Mouse (Mus musculus) megakaryocyte progenitor cell, adult 5-6 weeks (primary cell): ENCODE data around the gene Pmm1. TPM values are rescaled to one million over a fixed set of nuclear protein-coding genes. Genes with fewer than 3 reads are reported as not detected.
A peak's percentile ranks its signal among the peaks of the same experiment; 100 is the strongest.
"Not testable (repeated sequence)": the region's sequence is repeated elsewhere in the genome, so short reads cannot be mapped to it uniquely, and the experiment has no call there.

Source experiments
- ATAC-seq: replicated peaks from 2 replicates; pipeline ENCODE4 v1.8.0; 2016; ENCODE audit warnings: mild to moderate bottlenecking, moderate TSS enrichment, inconsistent platforms; ENCODE audit not compliant: poor library complexity
- total RNA-seq, 2 experiments: library from RNA; stranded (forward) in 1 of 2; stranded (reverse) in 1 of 2; fragments of 157-497, 149-512 nt in 1 of 2; fragments of 200-1000 nt in 1 of 2; gene quantifications; 2 replicates each; pipeline versions ENCODE4 v1.2.3 to v1.2.4; 2015 to 2017

The Pmm1 gene
- total RNA-seq (2015) (22.9 and 23.0 TPM in 2 replicates), total RNA-seq (2017) (13.2 and 17.0 TPM in 2 replicates)

DNA sequence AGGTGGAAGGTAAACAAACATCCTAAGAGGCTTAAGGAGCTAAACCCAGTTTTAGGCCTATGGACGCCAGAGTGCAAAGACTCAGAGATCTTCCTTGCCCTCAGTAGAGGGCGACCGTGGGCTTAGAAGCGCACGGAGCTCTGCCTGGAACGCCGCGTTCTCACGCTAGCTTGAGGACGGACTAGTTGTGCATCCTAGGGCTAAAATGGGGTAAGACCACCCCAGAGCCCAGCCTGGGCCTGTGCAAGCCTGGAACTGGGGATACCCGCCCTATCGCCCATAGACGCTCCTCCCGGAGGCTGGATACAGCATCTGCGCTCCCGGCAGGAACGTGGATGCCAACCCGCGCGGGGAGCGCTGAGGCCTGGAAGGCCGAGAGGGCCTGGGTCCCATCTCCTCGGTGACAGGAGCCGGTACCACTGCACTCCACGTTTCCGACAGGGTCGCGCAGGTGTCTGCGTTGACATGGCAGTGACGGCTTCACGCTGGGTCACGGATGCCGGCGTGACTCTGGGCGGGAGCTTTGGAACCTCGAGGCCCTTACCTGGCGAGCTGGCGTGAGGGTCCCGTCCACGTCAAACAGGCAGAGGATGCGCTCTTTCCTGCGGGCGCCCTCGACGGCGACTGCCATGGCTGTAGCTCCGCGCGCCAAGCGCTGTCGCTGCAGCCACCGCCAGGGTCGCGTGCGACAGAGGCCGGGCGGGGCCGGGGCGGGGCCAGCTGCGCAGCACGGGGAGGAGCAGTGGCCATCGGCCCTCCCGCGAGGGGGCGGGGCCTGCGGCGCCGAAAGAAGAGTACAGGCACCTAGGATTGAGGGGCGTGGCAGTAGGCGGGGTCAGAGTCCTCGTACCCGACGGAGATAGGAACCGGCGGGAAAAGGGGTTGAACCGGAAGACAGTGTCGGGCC is at the start of gene Pmm1:
Pmm1 (minus strand) TSS at position 760 of the 907 bp plus-strand sequence.
- peak; percentile 92 for ATAC-seq

DNA sequence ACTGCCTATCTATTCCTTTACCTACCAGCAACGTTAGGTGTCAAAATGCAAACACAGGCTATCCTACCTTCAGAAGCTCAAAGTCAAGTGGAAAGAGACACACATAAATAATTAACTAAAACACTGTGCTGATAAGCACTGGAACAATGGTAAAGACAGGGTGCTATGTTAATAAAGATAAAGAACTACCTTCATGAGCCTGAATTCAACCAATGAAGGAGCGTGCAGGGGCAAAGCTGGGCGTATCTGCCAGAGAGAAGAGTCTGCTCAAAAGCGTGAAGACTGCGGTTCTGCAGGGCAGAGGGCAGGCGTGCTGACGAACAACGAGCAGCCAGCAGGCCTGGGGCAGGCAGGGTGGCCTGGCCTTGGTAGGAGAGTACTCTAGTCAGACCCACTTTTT is 43.5 kb upstream of the Pmm1 start:
- ATAC-seq: peak; percentile 92

DNA sequence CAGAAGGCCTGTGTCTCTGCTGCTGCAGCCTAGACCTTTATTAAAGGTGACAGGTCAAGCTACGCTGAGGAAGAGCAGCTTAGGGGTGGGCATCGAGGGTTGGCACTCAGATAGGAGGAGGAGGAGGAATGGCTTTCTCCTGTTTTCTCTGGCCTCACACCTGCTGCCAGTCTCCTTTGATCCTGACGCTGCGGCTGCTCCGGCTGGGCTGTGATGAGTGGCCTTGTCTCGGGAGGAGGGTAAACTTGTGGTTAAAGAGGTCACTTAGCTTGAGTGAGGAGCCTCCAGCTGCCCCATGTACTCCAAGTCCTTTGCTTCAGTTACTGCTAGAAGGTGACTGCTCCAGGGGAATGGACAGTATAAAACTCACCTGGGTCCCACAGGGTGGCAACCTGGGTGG is 33.3 kb upstream of the Pmm1 start:
- ATAC-seq: no peak

DNA sequence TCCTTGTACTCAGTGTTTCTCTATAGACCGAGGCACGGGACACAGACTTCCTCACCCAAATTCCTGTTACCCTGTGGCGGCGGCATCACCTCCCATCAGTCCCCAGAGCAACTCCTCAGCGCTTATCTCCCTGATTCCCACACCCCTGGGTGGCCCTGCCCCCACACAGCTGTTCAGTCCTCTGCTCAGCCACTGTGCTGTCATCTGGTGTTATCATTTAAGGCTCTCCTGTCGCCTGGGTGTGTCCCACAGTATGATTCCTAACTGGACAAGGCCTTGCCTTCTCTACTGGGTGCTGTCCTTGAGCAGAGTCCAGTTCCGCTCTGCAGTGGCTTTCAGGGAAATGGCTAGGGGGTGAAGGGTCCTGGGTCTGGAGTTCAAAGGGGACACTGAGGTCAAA is 29.8 kb upstream of the Pmm1 start:
- ATAC-seq: peak; percentile 91

DNA sequence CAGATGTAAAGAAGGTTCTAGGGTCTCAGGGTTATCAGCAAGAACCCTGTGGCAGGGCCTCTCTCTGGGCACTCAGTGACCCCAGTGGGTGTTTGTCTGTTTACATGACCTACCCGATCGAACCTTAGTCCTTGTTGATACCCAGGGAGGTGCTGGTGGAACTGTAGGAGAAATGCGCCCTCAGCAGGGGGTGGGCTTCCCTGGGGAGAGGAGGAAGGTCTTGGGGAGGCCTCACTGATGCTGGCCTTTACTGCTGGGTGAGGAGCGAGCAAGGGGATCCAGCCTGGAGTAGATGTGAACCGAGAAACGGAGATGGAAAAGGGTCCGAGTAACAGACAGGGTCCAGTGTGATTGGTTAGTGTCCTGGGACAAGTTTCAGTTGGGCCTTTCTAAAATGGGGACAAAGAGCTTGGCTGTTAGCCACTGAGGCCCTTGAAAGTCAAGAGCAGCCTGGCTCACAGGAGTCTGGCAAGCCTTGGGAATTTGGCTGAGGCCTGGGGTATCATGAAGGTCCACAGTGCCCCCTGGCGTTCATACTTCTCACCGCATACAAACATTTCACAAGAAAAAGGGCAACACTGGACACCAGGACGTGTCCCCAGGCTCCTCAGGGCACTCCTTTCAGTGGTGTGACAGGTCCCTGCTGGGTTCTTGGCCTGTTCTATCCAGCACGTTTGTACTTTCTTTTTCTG is 28.8 kb upstream of the Pmm1 start:
- ATAC-seq: peak; percentile 86

DNA sequence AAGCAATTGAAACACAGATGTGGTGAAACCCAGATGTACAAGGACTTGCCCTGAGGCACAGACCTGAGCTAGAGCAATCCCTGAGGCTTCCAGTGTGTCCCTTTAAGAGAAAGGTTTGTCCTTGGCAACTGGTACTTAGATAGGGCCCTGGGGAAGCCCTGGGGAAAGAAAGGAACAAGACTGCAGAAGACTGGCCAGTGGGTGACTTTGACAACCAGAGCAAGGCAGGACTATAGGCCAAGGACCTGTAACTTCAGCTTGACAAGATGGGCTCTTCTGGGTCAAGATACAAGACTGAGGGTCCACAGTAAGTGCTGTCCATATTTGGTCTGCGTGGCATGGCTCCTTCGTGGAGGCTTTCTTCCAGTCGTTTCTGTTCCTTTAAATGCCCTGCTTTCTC is 26.9 kb upstream of the Pmm1 start, which contains the start of gene Xrcc6:
Xrcc6 (plus strand) TSS at position 190 of the 400 bp plus-strand sequence.
- ATAC-seq: no peak

DNA sequence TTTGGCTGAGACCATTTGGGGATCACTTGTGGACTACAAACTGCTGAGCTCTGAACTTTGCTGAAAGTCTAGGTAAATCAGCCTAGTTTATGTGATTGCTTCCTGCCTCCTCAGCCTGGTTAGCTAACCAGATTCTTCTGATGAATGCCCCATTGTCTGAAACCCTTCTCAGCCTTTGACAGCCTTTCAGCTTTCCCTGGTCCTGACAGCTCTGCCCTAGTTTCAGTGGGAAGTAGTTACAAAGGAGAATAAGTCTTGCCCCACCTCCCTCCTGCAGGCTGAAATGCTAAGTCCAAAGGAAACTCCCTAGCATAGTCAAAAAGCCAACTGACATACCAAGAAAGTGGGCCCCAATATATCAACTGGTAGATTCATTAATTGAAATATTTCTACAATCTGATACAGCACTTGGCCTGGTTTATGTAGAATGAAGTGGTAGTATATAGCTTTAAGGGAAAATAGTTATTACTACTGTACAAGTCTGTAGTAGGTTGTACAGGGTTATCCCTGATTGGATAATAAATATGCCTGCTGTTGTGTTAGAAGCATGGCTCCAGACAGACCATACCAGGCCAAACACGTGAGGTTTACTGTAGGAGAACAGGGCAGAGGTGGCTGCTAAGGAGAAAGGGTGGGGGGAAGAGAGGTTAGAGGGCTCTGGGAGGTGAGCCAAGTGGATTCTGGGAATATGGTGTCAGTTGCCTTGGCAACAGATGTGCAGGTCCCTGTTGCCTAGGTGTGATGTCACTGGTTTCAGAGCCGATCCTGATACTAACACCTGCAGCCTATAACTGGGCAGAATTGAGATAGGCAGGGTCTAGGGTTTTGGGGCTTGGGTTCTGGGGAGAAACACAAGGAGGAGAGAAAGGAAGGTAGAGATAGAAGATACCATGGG is 24.8 kb upstream of the Pmm1 start:
- no peak for ATAC-seq

DNA sequence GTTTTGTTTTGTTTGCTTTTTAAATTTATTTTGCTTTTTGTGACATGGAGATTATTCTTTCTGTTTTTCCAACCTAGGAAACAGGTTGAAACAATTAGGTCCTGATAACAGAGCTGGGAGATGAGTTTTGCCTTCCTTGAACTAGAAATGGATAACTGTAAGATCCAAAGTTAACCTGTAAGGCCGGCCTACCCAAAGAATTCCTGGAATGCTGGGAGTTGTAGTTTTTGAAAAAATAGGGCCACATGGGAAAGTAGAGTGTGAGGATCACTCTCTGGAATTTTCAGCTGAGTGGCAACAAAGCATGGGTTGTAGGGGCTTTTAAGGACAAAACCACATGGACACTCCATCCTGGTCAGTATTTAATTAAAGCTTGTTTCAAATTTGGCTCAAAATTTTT is 21.4 kb upstream of the Pmm1 start:
- ATAC-seq: no peak

DNA sequence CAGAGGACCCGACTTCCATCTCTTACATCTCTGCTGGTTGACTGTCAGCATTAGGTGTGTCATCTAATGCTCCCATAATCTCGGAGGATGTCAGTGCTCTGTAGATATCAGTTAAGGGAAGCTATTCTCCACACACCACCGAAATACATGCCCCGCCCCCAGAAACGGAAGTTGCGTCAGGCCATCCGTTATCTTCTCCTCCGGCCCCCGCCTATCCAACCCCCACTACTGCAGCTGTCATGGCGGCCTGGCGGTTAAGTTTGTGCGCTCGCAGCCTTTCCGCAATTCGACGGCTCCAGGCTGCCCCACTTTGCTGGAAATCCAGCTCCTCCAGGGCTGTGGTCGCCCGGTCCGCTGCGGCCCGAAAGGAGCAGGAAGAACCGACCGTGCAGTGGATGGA is 19.6 kb upstream of the Pmm1 start, which contains the start of gene 1700029P11Rik:
1700029P11Rik (plus strand) TSS at position 220 of the 400 bp plus-strand sequence.
- ATAC-seq: no peak

DNA sequence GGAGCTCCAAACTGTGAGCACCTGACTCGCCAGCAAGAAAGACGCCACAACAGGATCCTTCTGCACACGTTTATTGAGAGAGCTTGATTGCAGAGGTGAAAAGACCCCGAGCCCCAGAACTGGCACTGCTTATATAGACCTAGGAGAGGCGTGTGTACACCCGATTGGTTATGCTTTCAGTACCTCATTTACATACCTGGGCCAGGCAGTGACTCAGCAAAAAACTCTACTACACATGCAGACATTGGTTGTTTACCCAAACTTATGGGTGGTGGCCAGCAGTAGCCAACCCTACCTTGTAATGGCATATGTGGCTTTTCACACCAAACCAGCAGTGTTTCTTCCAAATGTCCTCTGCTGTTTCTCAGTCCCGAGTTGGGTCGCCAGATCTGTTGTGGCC is 14.4 kb upstream of the Pmm1 start:
- not testable (repeated sequence) for ATAC-seq

DNA sequence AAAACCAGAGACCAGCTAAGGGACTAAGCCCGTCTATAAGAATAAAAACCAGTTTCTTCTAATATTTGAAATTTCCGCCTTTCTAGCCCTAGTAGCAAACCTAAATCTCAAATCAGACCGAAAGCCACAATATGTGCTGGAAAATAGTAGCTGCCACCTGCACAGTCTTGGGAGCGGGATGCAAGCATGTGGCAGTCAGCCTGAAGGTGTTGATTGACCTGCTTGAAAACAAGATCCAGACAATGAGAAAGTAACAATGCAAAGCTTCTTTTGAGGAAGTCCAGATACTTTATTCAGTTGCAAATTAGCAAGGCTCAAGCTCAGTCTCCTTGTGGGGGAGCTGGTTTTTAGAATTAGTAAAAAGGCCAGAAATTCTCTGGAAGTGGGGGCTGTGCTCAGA is 9.8 kb upstream of the Pmm1 start:
- not testable (repeated sequence) for ATAC-seq

DNA sequence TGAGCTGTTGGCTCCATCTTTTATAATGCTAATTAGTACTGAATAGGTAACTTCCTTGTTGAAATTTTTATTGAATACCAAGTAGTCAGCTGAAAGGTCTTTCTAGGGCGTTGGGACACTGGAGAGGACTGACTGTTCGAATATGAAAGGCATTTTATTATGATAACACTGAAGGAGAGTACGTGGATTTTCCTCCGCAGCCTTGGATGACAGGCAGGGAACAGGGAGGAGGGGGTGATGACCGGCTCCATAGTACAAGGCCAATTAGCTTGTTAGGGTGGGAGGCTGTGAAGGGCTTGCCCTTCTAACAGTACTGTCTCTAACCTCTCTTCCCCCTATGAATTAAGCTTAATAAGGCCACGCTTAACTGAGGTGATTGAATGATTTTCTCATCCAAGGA is 8.9 kb upstream of the Pmm1 start:
- ATAC-seq: not testable (repeated sequence)

DNA sequence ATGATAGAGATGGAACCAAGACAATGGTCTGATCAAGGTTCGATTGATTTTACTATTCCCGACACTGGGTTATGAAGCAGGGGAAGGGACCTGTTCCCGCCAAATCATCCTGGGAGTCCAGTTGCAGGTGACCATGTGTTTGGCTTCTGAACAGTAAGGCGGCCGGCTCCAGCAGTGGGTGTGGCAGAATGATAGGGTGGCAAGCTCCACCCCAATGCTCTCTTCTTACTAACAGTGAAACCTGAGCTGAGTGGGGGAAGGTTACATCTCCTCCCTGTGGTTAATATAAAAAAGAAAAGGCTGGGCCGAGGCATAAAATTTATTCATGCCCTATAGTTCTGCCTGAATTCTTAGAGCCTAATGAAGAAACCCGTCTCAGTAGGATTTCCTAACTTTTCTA is 8.4 kb upstream of the Pmm1 start:
- ATAC-seq: peak; percentile 75

DNA sequence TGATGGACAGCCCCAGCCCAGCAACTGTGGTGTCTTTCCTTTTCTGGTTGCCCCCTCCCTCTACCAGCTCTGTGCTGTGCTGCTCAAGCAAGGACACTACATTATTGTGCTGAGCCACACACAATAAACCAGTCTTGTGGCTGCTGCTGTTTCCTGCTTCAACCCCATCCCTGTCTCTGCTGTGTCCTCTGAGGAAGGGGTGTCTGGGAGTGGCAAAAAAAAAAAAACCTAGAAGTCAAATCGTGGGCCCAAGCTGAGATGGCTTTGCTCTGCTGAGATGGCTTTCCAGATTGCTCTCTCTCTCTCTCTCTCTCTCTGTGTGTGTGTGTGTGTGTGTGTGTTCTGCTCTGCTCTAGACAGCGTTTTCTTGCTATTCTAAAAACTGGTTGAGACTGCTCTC is 7.7 kb upstream of the Pmm1 start:
- ATAC-seq: no peak

DNA sequence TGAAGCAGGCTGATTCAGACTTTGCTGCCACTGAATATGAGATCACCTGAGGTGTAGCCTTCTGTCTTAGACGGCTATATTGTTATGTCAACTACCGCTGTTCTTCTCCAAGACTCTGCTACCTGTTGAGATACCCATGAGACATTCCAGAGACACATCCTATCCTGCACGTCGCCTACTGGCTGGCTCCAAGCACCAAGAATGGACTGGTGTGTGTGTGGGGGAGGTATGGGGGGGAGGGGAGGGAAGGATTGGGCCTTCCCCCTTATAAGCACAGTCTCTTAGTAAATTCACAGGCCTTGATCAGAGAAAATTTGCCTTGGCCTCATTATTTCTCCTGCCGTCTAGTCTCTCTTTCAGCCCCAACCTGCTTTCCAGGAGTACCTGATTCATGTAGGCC is 7.1 kb upstream of the Pmm1 start:
- no peak for ATAC-seq

DNA sequence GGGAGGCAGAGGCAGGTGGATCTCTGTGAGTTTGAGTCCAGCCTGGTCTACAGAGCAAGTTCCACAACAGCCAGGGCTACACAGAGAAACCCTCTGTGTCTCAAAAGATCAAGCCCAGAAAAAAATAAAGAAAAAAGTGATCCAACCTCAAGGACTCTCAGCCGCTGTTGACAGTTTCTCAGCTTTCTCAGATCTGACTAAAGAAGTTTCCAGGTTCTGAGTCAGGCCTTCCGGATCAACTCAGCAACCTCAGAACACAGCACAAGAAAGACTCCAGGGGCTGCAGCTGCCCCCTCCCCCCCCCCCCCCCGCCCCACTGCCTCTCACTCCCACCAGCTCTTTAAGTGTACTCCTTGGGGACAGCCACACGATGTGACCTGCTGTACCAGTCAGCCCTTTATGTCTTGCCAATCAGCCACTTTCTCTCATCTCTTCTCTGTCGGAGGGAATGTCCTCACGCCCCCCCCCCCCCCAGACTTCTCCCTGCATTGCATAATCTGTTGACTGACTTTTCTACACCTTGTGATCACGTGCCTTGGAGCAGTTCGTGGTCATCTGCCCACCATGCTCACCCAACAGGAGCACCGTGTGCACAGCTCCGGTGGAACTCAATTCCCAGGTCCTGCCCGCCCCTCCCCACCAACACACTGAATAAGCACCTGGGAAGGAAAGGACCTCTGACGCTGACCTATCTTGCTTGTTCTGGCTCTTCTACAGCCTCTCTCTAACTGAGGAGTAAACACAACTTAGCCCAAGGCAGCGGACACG is 5.5 kb upstream of the Pmm1 start:
- ATAC-seq: no peak

DNA sequence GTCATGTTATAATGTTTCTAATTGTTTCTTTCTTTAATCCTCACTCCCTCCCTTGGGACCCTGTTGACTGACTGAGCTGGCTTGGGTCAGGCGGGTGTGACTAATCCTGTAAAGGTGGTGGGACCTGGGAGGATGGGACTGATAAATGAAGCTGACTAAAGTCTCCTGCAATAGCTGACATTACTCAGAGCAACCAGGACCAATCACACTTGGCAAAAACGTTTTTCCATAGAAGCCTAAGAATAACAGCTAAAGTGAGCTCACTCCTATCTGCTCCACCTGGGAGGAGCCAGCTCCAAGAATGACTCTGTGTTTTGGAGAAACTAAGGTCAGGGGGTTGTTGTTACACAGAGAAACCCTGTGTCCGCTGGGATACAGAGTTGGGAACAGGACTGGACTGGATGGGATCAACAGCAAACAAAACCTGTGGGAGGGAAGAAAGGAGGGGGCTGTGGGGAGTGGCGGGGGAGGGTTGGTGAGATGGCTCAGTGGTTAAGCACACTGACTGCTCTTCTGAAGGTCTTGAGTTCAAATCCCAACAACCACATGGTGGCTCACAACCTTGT is 4.3 kb upstream of the Pmm1 start:
- no peak for ATAC-seq

DNA sequence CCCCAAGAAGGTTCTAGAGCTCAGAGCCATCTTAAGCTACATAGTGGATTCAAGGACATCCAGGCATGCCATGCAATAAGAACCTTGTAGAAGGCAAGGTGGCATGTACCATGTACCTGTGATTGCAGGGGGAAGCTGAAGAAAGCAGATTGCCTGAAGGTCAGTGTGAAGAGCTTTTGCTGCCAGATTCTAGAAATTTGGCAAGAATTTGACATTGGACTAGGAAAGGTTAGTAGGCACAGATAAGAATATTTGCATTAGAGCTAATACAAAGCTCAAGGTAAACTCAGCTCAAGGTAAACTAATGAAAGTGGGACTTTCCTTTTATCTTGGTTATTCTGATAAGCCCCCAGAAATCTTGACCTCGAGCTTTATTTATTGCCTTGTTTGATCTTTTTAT is 3.5 kb upstream of the Pmm1 start:
- no peak for ATAC-seq

DNA sequence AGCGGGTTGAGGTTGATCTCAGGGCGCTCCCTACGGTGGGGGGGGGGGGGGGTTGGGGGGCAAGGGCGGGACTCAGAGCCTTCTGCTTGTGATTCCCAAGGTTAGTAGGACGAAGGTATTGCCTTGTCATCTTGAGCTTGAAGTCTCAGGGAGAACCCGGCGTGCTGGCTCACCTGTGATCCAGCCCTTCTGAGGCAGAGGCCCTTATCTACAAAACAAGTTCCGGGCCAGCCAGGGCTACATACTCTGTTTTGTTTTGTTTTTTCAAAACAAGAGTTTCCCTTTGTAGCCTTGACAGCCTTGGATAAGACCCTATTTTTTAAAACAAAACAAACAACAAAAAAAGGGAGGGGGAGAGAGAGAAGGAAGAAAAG is 335 bp upstream of the Pmm1 start:
- ATAC-seq: no peak; the same call in 1 of the 2 replicates

DNA sequence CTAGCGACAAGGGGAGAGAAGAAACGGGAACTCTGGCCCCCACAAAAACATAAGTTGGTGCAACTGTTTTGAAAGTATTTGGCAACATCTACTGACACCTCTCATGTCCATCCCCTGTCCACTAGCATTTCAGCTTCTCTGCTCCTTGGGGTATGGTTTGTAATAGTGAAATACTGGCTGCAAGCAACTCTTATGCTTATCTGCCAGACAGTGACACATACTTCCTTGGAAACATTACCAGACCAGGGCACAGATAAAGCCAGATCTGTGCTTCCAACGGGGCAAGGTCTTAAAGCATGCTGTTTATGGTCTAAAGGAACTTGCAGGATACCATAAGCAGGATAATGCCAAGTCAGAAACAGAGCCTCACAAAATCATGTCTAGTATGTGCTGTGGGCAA is 1.8 kb downstream of the Pmm1 start:
- 0 out of 2 replicates have a peak, but pooled peaks have one; percentile 3 for ATAC-seq
